In the genomic region with DNA sequence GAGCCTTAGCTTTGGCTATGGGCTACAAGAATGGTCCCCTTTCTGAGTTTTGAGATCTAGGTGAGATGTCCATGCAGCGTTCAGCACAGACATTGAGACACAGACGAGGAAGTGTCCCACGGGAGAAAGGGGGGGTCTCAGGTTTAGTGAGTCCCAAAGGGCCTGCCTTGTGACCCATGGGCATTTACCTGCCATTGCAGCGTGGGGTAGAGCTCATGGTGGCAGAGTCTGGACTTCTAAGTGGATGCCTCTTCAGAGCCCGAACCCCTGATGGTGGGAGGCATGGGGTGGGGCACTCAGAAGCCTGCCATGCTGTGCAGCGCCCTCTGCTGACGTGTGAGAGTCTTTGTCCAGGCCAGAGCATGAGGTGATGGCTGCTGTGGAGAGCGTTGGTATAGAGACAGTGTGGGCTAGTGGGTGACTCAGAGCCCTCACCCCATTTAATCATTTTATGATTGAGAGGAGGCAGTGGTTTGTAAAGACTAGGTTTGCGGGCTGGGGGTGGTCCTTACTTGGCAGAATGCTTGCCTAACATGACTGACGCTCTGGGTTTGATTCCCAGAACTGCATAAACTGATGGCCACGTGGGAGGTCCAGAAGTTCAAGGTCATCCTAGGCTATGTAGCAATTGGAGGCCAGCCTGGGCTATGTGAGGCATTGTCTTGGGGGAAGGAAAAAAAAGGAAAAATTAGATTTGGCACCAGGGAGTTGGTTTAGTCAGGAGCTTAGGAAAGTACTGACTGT, we compare ENCODE assay signal across 14 mouse cellular contexts. TPM values are rescaled to one million over a fixed set of nuclear protein-coding genes. Genes with fewer than 3 reads are reported as not detected.
A peak's percentile ranks its signal among the peaks of the same experiment; 100 is the strongest.
DNase-seq lines count a peak whose midpoint lies in the region; ATAC-seq and TF ChIP-seq lines count a peak whose summit lies in the region.
"Had no signal": no experiment of that assay in that cellular context is flagged by ENCODE, and none has a peak within 500 bp of the region (broad histone marks: within the 10 kb centered on the region; RNA-seq: fewer than 3 reads in every experiment).

No protein-coding gene starts in this region.

- H3K4me2 ChIP-seq in midbrain, embryonic 13.5 days (replicated peaks), result no peak overlapping the region
- no peak overlapping the region for H3K4me2 ChIP-seq in midbrain, embryonic 16.5 days (ENCODE audit: low read length)
- no peak overlapping the region for H3K4me2 ChIP-seq in midbrain, embryonic 15.5 days
- no peak overlapping the region for H3K4me2 ChIP-seq in neural tube, embryonic 15.5 days
- H3K4me2 ChIP-seq: forebrain, embryonic 13.5 days; limb, embryonic 13.5 days; stomach, embryonic 15.5 days had no signal

- peak; percentile 36 for TF ChIP-seq CTCF in gastrocnemius, adult 2 months (IDR thresholded peaks at IDR 0.05)

- 71% methylated on average over 11 of the region's 11 CpGs for WGBS in midbrain, embryonic 13.5 days
- WGBS in midbrain, embryonic 16.5 days, result 79% methylated on average over 11 of the region's 11 CpGs
- 75% methylated on average over 11 of the region's 11 CpGs for WGBS in midbrain, embryonic 15.5 days
- 72% methylated on average over 11 of the region's 11 CpGs for WGBS in neural tube, embryonic 15.5 days

- intact Hi-C loops in gastrocnemius, adult 2 months (cut with DNase I), result no loop called here

- no peak overlapping the region for H3K4me3 ChIP-seq in gastrocnemius, adult 2 months
- no peak overlapping the region for H3K4me3 ChIP-seq in midbrain, embryonic 13.5 days (replicated peaks)
- no peak overlapping the region for H3K4me3 ChIP-seq in midbrain, embryonic 16.5 days (ENCODE audit: low read depth, low read length)
- H3K4me3 ChIP-seq in midbrain, embryonic 15.5 days, result no peak overlapping the region
- no peak overlapping the region for H3K4me3 ChIP-seq in neural tube, embryonic 15.5 days (replicated peaks)
- H3K4me3 ChIP-seq: forebrain, embryonic 13.5 days; limb, embryonic 13.5 days; stomach, embryonic 15.5 days had no signal

- peak; percentile 53; the same call in 1 of the 2 replicates for ATAC-seq in midbrain, embryonic 13.5 days
- ATAC-seq in midbrain, embryonic 16.5 days, result no peak
- ATAC-seq in midbrain, embryonic 15.5 days (replicated peaks), result 0 out of 2 replicates have a peak, but pooled peaks have one; percentile 42
- ATAC-seq in neural tube, embryonic 15.5 days (ENCODE audit: low FRiP score), result no peak
- ATAC-seq: forebrain, embryonic 13.5 days; Patski had no signal

- peaks cover 6% of the 10 kb centered on the region; the same call in 1 of the 2 replicates for H3K4me1 ChIP-seq in midbrain, embryonic 13.5 days (replicated peaks)
- H3K4me1 ChIP-seq in midbrain, embryonic 16.5 days (ENCODE audit: control insufficient read depth, insufficient read depth, low read length), result no peaks in the 10 kb centered on the region
- H3K4me1 ChIP-seq in midbrain, embryonic 15.5 days, result no peaks in the 10 kb centered on the region
- 0 out of 2 replicates have a peak, but pooled peaks cover 10% of the 10 kb centered on the region for H3K4me1 ChIP-seq in neural tube, embryonic 15.5 days
- H3K4me1 ChIP-seq: forebrain, embryonic 13.5 days had no signal

- no peak for DNase-seq in gastrocnemius, adult 2 months
- DNase-seq in gastrocnemius, postnatal 4 days (ENCODE audit: low spot score in 2 of 2), result no peak
- peak; percentile 10 for DNase-seq in c-Kit-positive CD71-negative TER-119-negative erythroid progenitor cells, embryonic 14.5 days (ENCODE audit: low read depth)
- no peak for DNase-seq in gastrocnemius, postnatal 10 days
- DNase-seq: cerebellum, adult 11-12 months; heart, postnatal 36 days had no signal

- H3K27ac ChIP-seq in gastrocnemius, adult 2 months, result no peak overlapping the region
- no peak overlapping the region for H3K27ac ChIP-seq in midbrain, embryonic 13.5 days
- H3K27ac ChIP-seq in midbrain, embryonic 16.5 days (ENCODE audit: low read length), result no peak overlapping the region
- H3K27ac ChIP-seq in midbrain, embryonic 15.5 days, result no peak overlapping the region
- H3K27ac ChIP-seq in neural tube, embryonic 15.5 days (replicated peaks), result no peak overlapping the region
- H3K27ac ChIP-seq: forebrain, embryonic 13.5 days; limb, embryonic 13.5 days; stomach, embryonic 15.5 days had no signal

- H3K27me3 ChIP-seq in midbrain, embryonic 13.5 days, result no peaks in the 10 kb centered on the region
- no peaks in the 10 kb centered on the region for H3K27me3 ChIP-seq in midbrain, embryonic 16.5 days (ENCODE audit: control insufficient read depth, insufficient read depth, low read depth, low read length)
- H3K27me3 ChIP-seq in midbrain, embryonic 15.5 days (replicated peaks), result no peaks in the 10 kb centered on the region
- H3K27me3 ChIP-seq in neural tube, embryonic 15.5 days (replicated peaks), result no peaks in the 10 kb centered on the region
- H3K27me3 ChIP-seq: forebrain, embryonic 13.5 days; limb, embryonic 13.5 days; Patski; stomach, embryonic 15.5 days had no signal

- H3K9me3 ChIP-seq in midbrain, embryonic 13.5 days, result no peaks in the 10 kb centered on the region
- no peaks in the 10 kb centered on the region for H3K9me3 ChIP-seq in midbrain, embryonic 16.5 days (replicated peaks; ENCODE audit: control insufficient read depth, low read length, poor library complexity, severe bottlenecking)
- H3K9me3 ChIP-seq in midbrain, embryonic 15.5 days, result no peaks in the 10 kb centered on the region
- no peaks in the 10 kb centered on the region for H3K9me3 ChIP-seq in neural tube, embryonic 15.5 days (replicated peaks)
- H3K9me3 ChIP-seq: forebrain, embryonic 13.5 days; limb, embryonic 13.5 days; stomach, embryonic 15.5 days had no signal

- H3K9ac ChIP-seq in midbrain, embryonic 13.5 days (replicated peaks), result no peak overlapping the region
- no peak overlapping the region for H3K9ac ChIP-seq in midbrain, embryonic 16.5 days (ENCODE audit: low read depth, low read length)
- H3K9ac ChIP-seq in midbrain, embryonic 15.5 days, result no peak overlapping the region
- H3K9ac ChIP-seq in neural tube, embryonic 15.5 days (replicated peaks), result no peak overlapping the region
- H3K9ac ChIP-seq: forebrain, embryonic 13.5 days; limb, embryonic 13.5 days; stomach, embryonic 15.5 days had no signal

- no peaks in the 10 kb centered on the region for H3K36me3 ChIP-seq in midbrain, embryonic 13.5 days
- H3K36me3 ChIP-seq in midbrain, embryonic 16.5 days (ENCODE audit: control insufficient read depth, insufficient read depth, low read length), result no peaks in the 10 kb centered on the region
- H3K36me3 ChIP-seq in midbrain, embryonic 15.5 days (replicated peaks), result no peaks in the 10 kb centered on the region
- H3K36me3 ChIP-seq in neural tube, embryonic 15.5 days, result no peaks in the 10 kb centered on the region
- H3K36me3 ChIP-seq: limb, embryonic 13.5 days; stomach, embryonic 15.5 days had no signal

RNA-seq across cellular contexts. Expression of gene Ccdc3, which starts 23.6 kb away (rescaled TPM):
- total RNA-seq in gastrocnemius, adult 2 months (2021), result 10 to 100 TPM in 1 of 2 experiments, 1 to 10 TPM in 1; 4.1 to 10.7 TPM
- 10 to 100 TPM; 10.8 to 11.0 TPM for total RNA-seq in gastrocnemius, postnatal 4 days (2021)
- 3.1 and 8.6 TPM in 2 replicates for polyA plus RNA-seq in midbrain, embryonic 13.5 days (2015; fragmentation: Nextera tagmentation; extraction: Ambion mirVana)
- 6.0 and 6.6 TPM in 2 replicates for polyA plus RNA-seq in midbrain, embryonic 16.5 days (2015; fragmentation: Nextera tagmentation; extraction: Ambion mirVana)
- 7.3 and 8.3 TPM in 2 replicates for polyA plus RNA-seq in midbrain, embryonic 15.5 days (2015; fragmentation: Nextera tagmentation; extraction: Ambion mirVana)
- polyA plus RNA-seq in neural tube, embryonic 15.5 days (2015; fragmentation: Nextera tagmentation; extraction: Ambion mirVana), result 11.4 and 14.8 TPM in 2 replicates
- total RNA-seq in gastrocnemius, postnatal 10 days (2021), result 1 to 10 TPM; 6.7 to 8.6 TPM

Comparison
In these comparisons a context has a peak if more than half of its experiments do, and no peak if none do; other contexts are left out.
1. ATAC-seq: peak in midbrain, embryonic 13.5 days (single experiment) and midbrain, embryonic 15.5 days (single experiment); none in midbrain, embryonic 16.5 days (single experiment) and neural tube, embryonic 15.5 days (single experiment).